Mouse (Mus musculus) fibroblast of lung, adult 2 months (primary cell): ENCODE results near the gene Hivep3.

Experiments used
- DNase-seq: peaks from one replicate; pipeline ENCODE4 v3.0.0-alpha.2; 2011; ENCODE audit warnings: low read depth

Hivep3 gene

GRCm38 (mm10) chr4:119761459-119762121 lies 28.0 kb downstream of the Hivep3 start:
- DNase-seq, result no peak

DNA sequence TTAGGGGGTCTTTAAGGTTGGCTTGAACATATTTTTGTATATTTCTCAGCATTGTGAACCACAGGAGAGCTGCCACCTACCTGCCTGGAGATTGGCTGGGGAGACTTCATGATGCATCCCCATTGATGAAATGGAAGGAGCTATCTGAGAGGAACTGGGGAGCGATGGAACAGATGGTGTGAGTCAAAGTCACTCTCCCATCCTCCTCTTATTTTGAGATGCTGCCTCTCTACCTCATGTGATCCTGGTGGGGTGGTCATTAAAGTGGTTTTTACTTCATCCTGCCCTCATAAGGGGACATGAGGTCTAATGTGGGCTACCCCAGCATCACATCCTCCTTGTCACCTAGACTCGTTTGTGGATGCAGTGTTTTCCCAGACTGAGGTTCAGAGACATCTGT lies 28.6 kb downstream of the Hivep3 start:
- DNase-seq, result no peak

- no peak for DNase-seq
Measured at GRCm38 (mm10) chr4:119768046-119768445, 34.5 kb downstream of the Hivep3 start.

DNA sequence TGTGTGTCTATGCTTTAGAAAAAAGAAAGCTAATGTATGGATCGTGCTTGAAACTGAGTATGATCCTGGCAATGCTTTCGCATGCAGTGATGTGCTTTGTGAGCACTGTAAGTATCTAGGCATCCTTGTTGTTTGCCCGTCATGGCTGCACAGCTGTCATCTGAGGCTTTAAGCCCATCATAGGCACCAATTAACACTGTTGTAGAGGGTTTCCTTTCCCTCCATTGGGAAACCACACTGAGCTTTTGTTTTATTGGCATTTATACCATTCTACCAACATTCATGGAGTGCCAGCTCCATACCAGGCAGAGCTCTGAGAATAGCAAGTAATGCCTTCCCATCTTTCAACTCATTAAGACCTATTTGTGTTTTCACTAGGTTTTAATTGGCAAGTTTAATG lies 42.3 kb downstream of the Hivep3 start:
- DNase-seq, result no peak

GRCm38 (mm10) chr4:119777146-119777545 lies 43.6 kb downstream of the Hivep3 start:
- DNase-seq, result no peak

GRCm38 (mm10) chr4:119779561-119780400 lies 46.2 kb downstream of the Hivep3 start:
- DNase-seq, result peak; percentile 71

DNA sequence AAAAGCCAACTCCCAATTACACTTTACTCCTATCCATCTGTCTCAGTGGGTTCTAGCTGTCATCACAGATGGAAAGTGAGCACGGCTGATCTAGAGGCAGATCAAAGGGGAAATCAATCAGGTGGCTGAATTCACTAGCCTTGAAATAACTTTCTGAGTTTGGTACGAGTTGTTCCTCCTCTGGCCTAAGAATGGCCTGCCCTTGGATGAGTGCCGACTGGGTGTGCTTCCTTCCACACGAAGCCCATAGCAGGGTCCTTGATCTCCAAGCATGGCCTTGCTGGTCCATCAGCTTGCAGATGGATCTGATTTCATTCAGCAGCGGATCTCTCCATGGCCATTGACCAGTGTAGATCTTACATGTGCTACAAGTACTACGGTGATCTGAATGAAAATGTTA lies 47.3 kb downstream of the Hivep3 start:
- DNase-seq, result no peak

GRCm38 (mm10) chr4:119784959-119785358 lies 51.4 kb downstream of the Hivep3 start:
- no peak for DNase-seq

GRCm38 (mm10) chr4:119786307-119786706 lies 52.7 kb downstream of the Hivep3 start:
- DNase-seq, result peak; percentile 89

DNA sequence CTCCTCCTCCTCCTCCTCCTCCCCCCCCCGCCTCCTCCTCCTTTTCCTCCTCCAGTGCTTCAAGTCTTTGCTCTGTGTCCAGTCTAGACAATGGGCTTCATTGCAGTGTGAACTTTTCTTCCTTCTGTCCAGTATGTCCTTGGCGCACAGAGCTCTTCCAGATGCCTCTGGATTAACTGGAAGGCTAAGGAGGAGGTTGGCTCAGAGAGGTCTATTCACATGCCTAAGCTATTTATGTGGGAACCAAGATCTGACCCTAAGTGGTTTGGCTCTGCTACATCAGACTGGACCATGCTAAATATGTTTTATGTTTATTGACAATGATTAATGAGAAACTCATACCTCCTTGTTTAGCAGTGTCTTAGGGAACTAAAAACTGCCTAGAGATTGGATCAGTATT lies 53.1 kb downstream of the Hivep3 start:
- peak; percentile 78 for DNase-seq

- no peak for DNase-seq
Measured at GRCm38 (mm10) chr4:119788746-119789145, 55.2 kb downstream of the Hivep3 start.

GRCm38 (mm10) chr4:119789495-119790148 lies 56.0 kb downstream of the Hivep3 start:
- no peak for DNase-seq

- DNase-seq, result no peak
Measured at GRCm38 (mm10) chr4:119798891-119799290, 65.3 kb downstream of the Hivep3 start.

- DNase-seq, result no peak
Measured at GRCm38 (mm10) chr4:119806556-119806955, 73.0 kb downstream of the Hivep3 start.

GRCm38 (mm10) chr4:119807359-119807758 lies 73.8 kb downstream of the Hivep3 start:
- DNase-seq, result no peak

GRCm38 (mm10) chr4:119809245-119809644 lies 75.7 kb downstream of the Hivep3 start:
- no peak for DNase-seq

GRCm38 (mm10) chr4:119812775-119813174 lies 79.2 kb downstream of the Hivep3 start:
- no peak for DNase-seq

- no peak for DNase-seq
Measured at GRCm38 (mm10) chr4:119813500-119814184, 80.1 kb downstream of the Hivep3 start.

GRCm38 (mm10) chr4:119814185-119815132 lies 80.9 kb downstream of the Hivep3 start:
- no peak for DNase-seq

- no peak for DNase-seq
Measured at GRCm38 (mm10) chr4:119815133-119815792, 81.7 kb downstream of the Hivep3 start.

GRCm38 (mm10) chr4:119815793-119816161 lies 82.2 kb downstream of the Hivep3 start:
- DNase-seq, result no peak
